Mouse (Mus musculus) gastrocnemius, postnatal 36 days (tissue): ENCODE results near the gene Synpo2l. TPM values are rescaled to one million over a fixed set of nuclear protein-coding genes. Genes with fewer than 3 reads are reported as not detected.

Experiments used
- DNase-seq, 2 experiments: peaks; one replicate each; pipeline ENCODE4 v3.0.0; 2022
- intact Hi-C: fragments of 180-260 bp; cut with DNase I; formaldehyde crosslinking; loops from one replicate; pipeline ENCODE4 v1.15.1; 2025
- microRNA-seq, 2 experiments: library from miRNA; unstranded; fragments of <30 nt; microRNA quantifications; one replicate each; pipeline ENCODE4 v1.2.0; 2021
- total RNA-seq, 2 experiments: library from RNA; stranded (reverse); gene quantifications; 2 replicates each; pipeline ENCODE4 v1.2.3; 2021

The Synpo2l gene
- total RNA-seq, 2 experiments from 2014 or later, result 158 to 184 TPM

DNA sequence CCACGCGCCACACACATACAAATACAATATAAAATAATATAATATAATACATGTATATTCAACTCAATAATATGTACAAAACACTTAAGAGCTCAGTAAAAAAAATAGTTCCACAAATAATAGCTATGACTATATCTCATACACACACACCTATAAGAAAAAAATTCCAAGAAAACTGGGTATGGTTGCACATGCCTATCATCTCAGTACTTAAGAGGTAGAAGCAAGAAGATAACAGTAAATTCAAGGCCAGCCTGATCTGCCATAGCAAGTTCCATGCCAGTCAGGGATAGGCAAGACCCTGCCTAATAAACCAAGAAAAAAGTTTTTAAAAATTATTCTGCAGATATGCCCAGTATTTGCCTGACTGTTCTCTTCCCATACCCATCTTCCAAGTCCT, 53.1 kb downstream of the Synpo2l start:
- no peak for DNase-seq
- intact Hi-C loops, result no loop called here

DNA sequence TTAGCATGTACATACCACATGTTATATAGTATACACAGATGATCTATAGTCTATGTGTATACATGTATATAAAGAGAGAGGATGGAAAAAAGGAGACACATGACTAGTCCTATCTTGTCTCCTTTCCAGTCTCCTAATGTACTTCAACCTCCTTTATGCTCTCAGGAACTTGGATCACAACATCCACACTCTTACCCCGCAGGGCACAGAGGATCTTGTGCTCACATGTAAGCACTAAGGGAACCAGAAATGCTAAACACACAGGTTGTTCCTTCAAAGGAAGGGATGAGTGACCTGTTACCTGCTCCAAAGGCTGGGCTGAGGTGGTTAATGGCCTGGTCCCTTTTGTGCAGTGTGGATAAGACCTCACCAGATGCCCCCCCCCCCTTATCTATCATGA, 55.3 kb downstream of the Synpo2l start:
- DNase-seq, result no peak
- intact Hi-C loops, result no loop called here

DNA sequence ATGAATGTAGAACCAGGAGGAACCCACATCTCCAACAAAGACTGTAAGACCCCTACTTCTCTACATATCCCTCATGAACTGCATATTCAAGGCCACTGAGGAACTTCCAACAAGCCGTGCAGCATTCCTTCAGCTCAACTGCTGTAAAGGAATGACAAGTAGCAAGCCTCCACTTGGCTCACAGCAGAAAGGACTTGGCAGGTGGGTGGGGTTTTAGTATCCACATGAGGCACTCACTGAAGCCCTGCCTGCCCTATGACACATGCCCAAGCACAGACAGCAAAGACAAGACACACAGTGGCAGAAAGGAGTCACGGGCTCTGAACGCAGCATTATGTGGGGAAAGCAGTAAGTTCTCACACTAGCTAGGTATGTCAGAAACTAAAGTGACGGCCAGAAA, 58.0 kb downstream of the Synpo2l start:
- peak; percentile 28 to 40 for DNase-seq
- intact Hi-C loops, result no loop called here

DNA sequence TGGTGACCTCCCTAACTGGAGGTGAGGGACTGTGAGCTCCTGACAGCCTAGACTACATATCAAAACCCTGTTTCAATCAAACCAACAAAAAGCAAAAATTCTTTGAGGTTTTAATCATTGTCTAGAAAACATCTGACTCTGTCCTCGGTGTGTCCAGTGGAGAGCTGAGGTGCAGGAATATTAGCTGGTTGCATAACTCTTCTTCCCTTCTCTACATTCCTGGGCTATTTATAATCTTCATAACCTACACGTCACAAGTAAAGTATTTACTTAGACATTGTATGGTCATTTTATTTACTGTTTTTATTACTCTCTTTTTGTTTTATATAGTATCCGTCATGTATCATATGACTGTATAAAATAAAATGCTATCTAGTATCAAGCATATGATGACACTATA, 58.6 kb downstream of the Synpo2l start:
- intact Hi-C loops, result no loop called here
- DNase-seq, result no peak

Small RNA genes within 50 kb of the gene (microRNA-seq; reads per million reads assigned to microRNA genes)
- gene Mir6946, result 0.36 to 0.74 reads per million in 2 experiments

Other genes starting within 250 kb of the Synpo2l start
- gene Cfap70, start 216.1 kb downstream of the Synpo2l start, total RNA-seq, result under 1 TPM; 0.08 to 0.22 TPM
- gene Anxa7, start 188.2 kb downstream of the Synpo2l start, total RNA-seq, result 10 to 100 TPM; 29.1 to 36.8 TPM
- 10 to 100 TPM; 20.2 to 36.2 TPM for gene Mss51, start 171.5 kb downstream of the Synpo2l start, total RNA-seq
- gene Ppp3cb, start 121.8 kb downstream of the Synpo2l start, total RNA-seq, result 100 to 1,000 TPM; 158 to 159 TPM
- gene Usp54, start 27.3 kb downstream of the Synpo2l start, total RNA-seq, result 1 to 10 TPM; 5.2 to 6.8 TPM
- 1,000 to 10,000 TPM; 3,097 to 3,157 TPM for gene Myoz1, start 11.8 kb downstream of the Synpo2l start, total RNA-seq
- gene Sec24c, start 6.0 kb upstream of the Synpo2l start, total RNA-seq, result 10 to 100 TPM; 71.5 to 73.6 TPM
- gene Fut11, start 26.6 kb upstream of the Synpo2l start, total RNA-seq, result 1 to 10 TPM; 2.5 to 2.7 TPM
- gene Chchd1, start 34.7 kb upstream of the Synpo2l start, total RNA-seq, result 100 to 1,000 TPM in 1 of 2 experiments, 10 to 100 TPM in 1; 99.9 to 110 TPM
- 10 to 100 TPM; 28.5 to 30.6 TPM for gene Zswim8, start 39.2 kb upstream of the Synpo2l start, total RNA-seq
- 1 to 10 TPM; 4.9 to 7.3 TPM for gene Ndst2, start 66.2 kb upstream of the Synpo2l start, total RNA-seq
- 100 to 1,000 TPM; 170 to 172 TPM for gene Camk2g, start 125.7 kb upstream of the Synpo2l start, total RNA-seq
- gene Plau, start 168.3 kb upstream of the Synpo2l start, total RNA-seq, result 10 to 100 TPM; 23.9 to 25.3 TPM